Mouse (Mus musculus) CD4-positive, CD25-positive, alpha-beta regulatory T cell, adult 2 months (primary cell): Measurements from ENCODE around the gene Tnfrsf1a.
"Not testable (repeated sequence)": the region's sequence is repeated elsewhere in the genome, so short reads cannot be mapped to it uniquely, and the experiment has no call there.

Experiments used
- DNase-seq: peaks from one replicate; pipeline ENCODE4 v3.0.0-alpha.2; 2012; ENCODE audit warnings: low read depth, low spot score

The Tnfrsf1a gene

GRCm38 (mm10) chr6:125348721-125349574 lies at the start of gene Tnfrsf1a:
Gene Tnfrsf1a (plus strand): TSS chr6:125349362.
- no peak for DNase-seq

GRCm38 (mm10) chr6:125300982-125301381 lies 48.2 kb upstream of the Tnfrsf1a start:
- no peak for DNase-seq

GRCm38 (mm10) chr6:125302231-125302982 lies 46.8 kb upstream of the Tnfrsf1a start:
- no peak for DNase-seq

- no peak for DNase-seq
These were observed 45.9 kb upstream of the Tnfrsf1a start for GRCm38 (mm10) chr6:125303242-125303641.

GRCm38 (mm10) chr6:125304408-125304807 lies 44.8 kb upstream of the Tnfrsf1a start:
- DNase-seq = not testable (repeated sequence)

GRCm38 (mm10) chr6:125305465-125305864 lies 43.7 kb upstream of the Tnfrsf1a start:
- DNase-seq = no peak

GRCm38 (mm10) chr6:125307091-125307490 lies 42.1 kb upstream of the Tnfrsf1a start:
- no peak for DNase-seq

- DNase-seq = no peak
These were observed 40.2 kb upstream of the Tnfrsf1a start for GRCm38 (mm10) chr6:125308921-125309320.

GRCm38 (mm10) chr6:125309406-125309805 lies 39.8 kb upstream of the Tnfrsf1a start:
- DNase-seq = no peak

- DNase-seq = no peak
These were observed 37.0 kb upstream of the Tnfrsf1a start for GRCm38 (mm10) chr6:125312171-125312570.

- DNase-seq = no peak
These were observed 36.4 kb upstream of the Tnfrsf1a start for GRCm38 (mm10) chr6:125312581-125313355.

GRCm38 (mm10) chr6:125313546-125314230 lies 35.5 kb upstream of the Tnfrsf1a start, which contains the start of gene Ltbr:
Gene Ltbr (minus strand): TSS chr6:125313885.
- peak; percentile 33 for DNase-seq

GRCm38 (mm10) chr6:125314231-125314563 lies 35.0 kb upstream of the Tnfrsf1a start:
- DNase-seq = no peak

GRCm38 (mm10) chr6:125314746-125315145 lies 34.4 kb upstream of the Tnfrsf1a start:
- DNase-seq = no peak

- DNase-seq = no peak
These were observed 32.1 kb upstream of the Tnfrsf1a start for GRCm38 (mm10) chr6:125317077-125317476.

GRCm38 (mm10) chr6:125318981-125319918 lies 29.9 kb upstream of the Tnfrsf1a start:
- no peak for DNase-seq

GRCm38 (mm10) chr6:125319919-125320296 lies 29.3 kb upstream of the Tnfrsf1a start:
- no peak for DNase-seq

GRCm38 (mm10) chr6:125320323-125320722 lies 28.8 kb upstream of the Tnfrsf1a start, which contains the start of gene Scnn1a:
Gene Scnn1a (plus strand): TSS chr6:125320659.
- no peak for DNase-seq

GRCm38 (mm10) chr6:125321114-125321855 lies 27.9 kb upstream of the Tnfrsf1a start:
- DNase-seq = no peak
